8 mouse cellular contexts compared by ENCODE assay signal in the genomic region with DNA sequence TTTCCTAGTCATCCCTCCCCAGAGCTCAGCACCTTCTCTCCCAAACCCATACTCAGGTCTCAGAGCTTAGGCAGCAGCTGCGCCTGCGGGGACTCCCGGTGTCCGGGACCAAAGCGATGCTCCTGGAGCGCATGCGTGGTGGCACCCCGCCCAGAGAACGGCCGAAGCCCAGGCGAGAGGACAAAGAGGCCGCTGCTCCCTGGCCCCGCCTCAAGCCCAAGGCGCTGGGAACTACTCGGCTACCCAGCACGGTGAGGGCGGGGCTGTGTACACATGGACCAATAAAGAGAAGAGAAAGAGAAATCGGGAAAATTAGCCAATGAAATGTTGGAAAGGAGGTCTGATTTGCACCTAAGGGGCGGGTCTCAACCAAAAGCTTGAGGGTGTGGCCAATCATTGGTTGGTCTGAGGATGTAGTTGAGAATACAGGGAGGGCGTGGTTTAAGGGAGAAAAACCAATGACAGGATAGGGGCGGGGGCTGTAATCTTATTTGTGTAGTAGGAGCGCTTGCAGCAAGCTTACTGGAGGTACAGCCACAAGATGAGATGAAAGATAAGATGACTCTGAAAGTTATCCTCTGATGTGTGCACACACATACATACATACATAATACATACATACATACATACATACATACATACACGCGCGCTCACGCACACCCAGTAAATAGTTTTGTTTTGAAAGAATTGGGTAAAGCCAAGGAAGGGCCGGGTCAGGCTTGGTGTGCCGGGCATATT. TPM values are rescaled to one million over a fixed set of nuclear protein-coding genes. Genes with fewer than 3 reads are reported as not detected.
DNase-seq lines count a peak whose midpoint lies in the region; ATAC-seq and TF ChIP-seq lines count a peak whose summit lies in the region.

No protein-coding gene starts in this region.

- peak overlapping the region; percentile 66 for H3K4me3 ChIP-seq in embryonic facial prominence, embryonic 10.5 days
- peak overlapping the region; percentile 25 for H3K4me3 ChIP-seq in intestine, postnatal 0 days (ENCODE audit: low read depth, low read length)
- peak overlapping the region; percentile 64 for H3K4me3 ChIP-seq in midbrain, embryonic 10.5 days

- H3K9me3 ChIP-seq in embryonic facial prominence, embryonic 10.5 days, result no peaks in the 10 kb centered on the region
- H3K9me3 ChIP-seq in intestine, postnatal 0 days (ENCODE audit: control insufficient read depth), result no peaks in the 10 kb centered on the region
- no peaks in the 10 kb centered on the region for H3K9me3 ChIP-seq in midbrain, embryonic 10.5 days (replicated peaks)

- peak overlapping the region; percentile 56 for H3K4me2 ChIP-seq in intestine, postnatal 0 days (replicated peaks; ENCODE audit: low read depth)

- H3K27ac ChIP-seq in embryonic facial prominence, embryonic 10.5 days (replicated peaks), result peak overlapping the region; percentile 96
- peak overlapping the region; percentile 77 for H3K27ac ChIP-seq in intestine, postnatal 0 days (ENCODE audit: low read depth, low read length)
- H3K27ac ChIP-seq in midbrain, embryonic 10.5 days (replicated peaks), result peak overlapping the region; percentile 95

- H3K27me3 ChIP-seq in embryonic facial prominence, embryonic 10.5 days (replicated peaks; ENCODE audit: low read depth, poor library complexity, severe bottlenecking), result peaks cover 26% of the 10 kb centered on the region
- H3K27me3 ChIP-seq in intestine, postnatal 0 days (replicated peaks; ENCODE audit: control insufficient read depth, insufficient read depth, low read length), result peaks cover 43% of the 10 kb centered on the region; the same call in 1 of the 2 replicates
- H3K27me3 ChIP-seq in midbrain, embryonic 10.5 days (ENCODE audit: low read depth, poor library complexity, severe bottlenecking), result peaks cover 33% of the 10 kb centered on the region

- under 1% methylated on average over 28 of the region's 28 CpGs for WGBS in embryonic facial prominence, embryonic 10.5 days
- 7% methylated on average over 28 of the region's 28 CpGs for WGBS in intestine, postnatal 0 days
- WGBS in midbrain, embryonic 10.5 days, result 2% methylated on average over 28 of the region's 28 CpGs

- H3K4me1 ChIP-seq in embryonic facial prominence, embryonic 10.5 days, result peaks cover 59% of the 10 kb centered on the region
- H3K4me1 ChIP-seq in intestine, postnatal 0 days (replicated peaks; ENCODE audit: control insufficient read depth, insufficient read depth, low read length), result no peaks in the 10 kb centered on the region
- peaks cover 62% of the 10 kb centered on the region for H3K4me1 ChIP-seq in midbrain, embryonic 10.5 days

- TF ChIP-seq CTCF in intestine, postnatal 0 days (IDR thresholded peaks at IDR 0.05; ENCODE audit: low read depth), result no peak

- H3K9ac ChIP-seq in intestine, postnatal 0 days (ENCODE audit: low read depth, low read length), result peak overlapping the region; percentile 22; the same call in 1 of the 2 replicates

- no peaks in the 10 kb centered on the region for H3K36me3 ChIP-seq in embryonic facial prominence, embryonic 10.5 days (replicated peaks)
- H3K36me3 ChIP-seq in intestine, postnatal 0 days (ENCODE audit: control insufficient read depth, insufficient read depth), result no peaks in the 10 kb centered on the region
- H3K36me3 ChIP-seq in midbrain, embryonic 10.5 days, result no peaks in the 10 kb centered on the region

- intact Hi-C loops in left cerebral cortex, postnatal 36 days (cut with DNase I), result loop anchor here (5.0 kb wide), 1 partner anchor 39 kb away; the partner anchor contains the start of gene Ntn5

- ATAC-seq in granulocyte monocyte progenitor cell, adult 5-6 weeks (replicated peaks; ENCODE audit: poor library complexity, severe bottlenecking), result peak; percentile 88
- peak; percentile 82 for ATAC-seq in intestine, postnatal 0 days

- peak; percentile 96 for DNase-seq in adrenal gland, postnatal 25 days
- DNase-seq in embryonic facial prominence, embryonic 10.5 days (ENCODE audit: low spot score), result peak; percentile 98
- DNase-seq in left cerebral cortex, postnatal 36 days (ENCODE audit: low spot score in 2 of 2), result peak; percentile 88 to 92
- DNase-seq in midbrain, embryonic 10.5 days (ENCODE audit: low spot score), result peak; percentile 99
- peak; percentile 89 to 92 for DNase-seq in right cerebral cortex, postnatal 36 days (ENCODE audit: low spot score in 2 of 2)
- peak; percentile 94 to 97 for DNase-seq in urinary bladder, postnatal 4 days (ENCODE audit: low spot score in 2 of 2)

RNA-seq across cellular contexts. Expression of gene Mamstr, which starts 3.8 kb away (rescaled TPM):
- total RNA-seq in adrenal gland, postnatal 25 days (2021), result 3.5 and 4.3 TPM in 2 replicates
- 1.3 and 3.1 TPM in 2 replicates for polyA plus RNA-seq in embryonic facial prominence, embryonic 10.5 days (2016; fragmentation: Nextera tagmentation; extraction: Ambion mirVana)
- not detected in 2 replicates for total RNA-seq in granulocyte monocyte progenitor cell, adult 5-6 weeks (2014; fragmentation: Nextera tagmentation)
- total RNA-seq in granulocyte monocyte progenitor cell, adult 5-6 weeks (2017), result 0.36 TPM in 1 of 2 replicates, not detected in the other
- polyA plus RNA-seq in intestine, postnatal 0 days (2015; fragmentation: Nextera tagmentation; extraction: Ambion mirVana), result 2.8 and 3.7 TPM in 2 replicates
- total RNA-seq in left cerebral cortex, postnatal 36 days (2021), result 1 to 10 TPM; 4.1 to 5.1 TPM
- 2.1 and 3.3 TPM in 2 replicates for polyA plus RNA-seq in midbrain, embryonic 10.5 days (2016; fragmentation: Nextera tagmentation; extraction: Ambion mirVana)

RNA-seq across cellular contexts. Expression of gene Rasip1, which starts 16.3 kb away (rescaled TPM):
- total RNA-seq in adrenal gland, postnatal 25 days (2021), result 21.3 and 23.3 TPM in 2 replicates
- 6.5 and 6.8 TPM in 2 replicates for polyA plus RNA-seq in embryonic facial prominence, embryonic 10.5 days (2016; fragmentation: Nextera tagmentation; extraction: Ambion mirVana)
- total RNA-seq in granulocyte monocyte progenitor cell, adult 5-6 weeks (2014; fragmentation: Nextera tagmentation), result 0.15 TPM in 1 of 2 replicates, not detected in the other
- 0.93 TPM in 1 of 2 replicates, not detected in the other for total RNA-seq in granulocyte monocyte progenitor cell, adult 5-6 weeks (2017)
- polyA plus RNA-seq in intestine, postnatal 0 days (2015; fragmentation: Nextera tagmentation; extraction: Ambion mirVana), result 5.7 and 6.1 TPM in 2 replicates
- 1 to 10 TPM; 6.9 to 8.0 TPM for total RNA-seq in left cerebral cortex, postnatal 36 days (2021)
- 4.8 and 5.5 TPM in 2 replicates for polyA plus RNA-seq in midbrain, embryonic 10.5 days (2016; fragmentation: Nextera tagmentation; extraction: Ambion mirVana)

RNA-seq across cellular contexts. Expression of gene Izumo1, which starts 22.0 kb away (rescaled TPM):
- total RNA-seq in adrenal gland, postnatal 25 days (2021), result 0.36 TPM in 1 of 2 replicates, not detected in the other
- 0.07 and 0.10 TPM in 2 replicates for polyA plus RNA-seq in embryonic facial prominence, embryonic 10.5 days (2016; fragmentation: Nextera tagmentation; extraction: Ambion mirVana)
- not detected in 2 replicates for total RNA-seq in granulocyte monocyte progenitor cell, adult 5-6 weeks (2014; fragmentation: Nextera tagmentation)
- 0.34 TPM in 1 of 2 replicates, not detected in the other for total RNA-seq in granulocyte monocyte progenitor cell, adult 5-6 weeks (2017)
- polyA plus RNA-seq in intestine, postnatal 0 days (2015; fragmentation: Nextera tagmentation; extraction: Ambion mirVana), result 0.08 TPM in 2 replicates
- not detected for total RNA-seq in left cerebral cortex, postnatal 36 days (2021)
- 0.16 TPM in 1 of 2 replicates, not detected in the other for polyA plus RNA-seq in midbrain, embryonic 10.5 days (2016; fragmentation: Nextera tagmentation; extraction: Ambion mirVana)

RNA-seq across cellular contexts. Expression of gene Fut2, which starts 22.6 kb away (rescaled TPM):
- total RNA-seq in adrenal gland, postnatal 25 days (2021), result not detected in 2 replicates
- polyA plus RNA-seq in embryonic facial prominence, embryonic 10.5 days (2016; fragmentation: Nextera tagmentation; extraction: Ambion mirVana), result 0.07 and 0.16 TPM in 2 replicates
- 0.24 TPM in 1 of 2 replicates, not detected in the other for total RNA-seq in granulocyte monocyte progenitor cell, adult 5-6 weeks (2014; fragmentation: Nextera tagmentation)
- not detected in 2 replicates for total RNA-seq in granulocyte monocyte progenitor cell, adult 5-6 weeks (2017)
- polyA plus RNA-seq in intestine, postnatal 0 days (2015; fragmentation: Nextera tagmentation; extraction: Ambion mirVana), result 2.9 and 3.6 TPM in 2 replicates
- total RNA-seq in left cerebral cortex, postnatal 36 days (2021), result under 1 TPM in 1 of 2 experiments, not detected in 1; 0.63 TPM
- 0.05 TPM in 1 of 2 replicates, not detected in the other for polyA plus RNA-seq in midbrain, embryonic 10.5 days (2016; fragmentation: Nextera tagmentation; extraction: Ambion mirVana)

RNA-seq across cellular contexts. Expression of gene Fut1, which starts 26.5 kb away (rescaled TPM):
- not detected in 2 replicates for total RNA-seq in adrenal gland, postnatal 25 days (2021)
- polyA plus RNA-seq in embryonic facial prominence, embryonic 10.5 days (2016; fragmentation: Nextera tagmentation; extraction: Ambion mirVana), result 0.07 and 0.44 TPM in 2 replicates
- total RNA-seq in granulocyte monocyte progenitor cell, adult 5-6 weeks (2014; fragmentation: Nextera tagmentation), result not detected in 2 replicates
- not detected in 2 replicates for total RNA-seq in granulocyte monocyte progenitor cell, adult 5-6 weeks (2017)
- 0.05 and 0.23 TPM in 2 replicates for polyA plus RNA-seq in intestine, postnatal 0 days (2015; fragmentation: Nextera tagmentation; extraction: Ambion mirVana)
- not detected for total RNA-seq in left cerebral cortex, postnatal 36 days (2021)
- polyA plus RNA-seq in midbrain, embryonic 10.5 days (2016; fragmentation: Nextera tagmentation; extraction: Ambion mirVana), result not detected in 2 replicates

Comparison
In these comparisons a context has a peak if more than half of its experiments do, and no peak if none do; other contexts are left out.
1. Peak in every context shown above with its lines: DNase-seq, ATAC-seq, H3K4me3 ChIP-seq and H3K27ac ChIP-seq.
2. RNA of gene Rasip1, which starts 16.3 kb away (total RNA-seq): 21.3 to 23.3 TPM in adrenal gland, postnatal 25 days and 6.9 to 8.0 TPM in left cerebral cortex, postnatal 36 days; 0.15 to 0.93 TPM in granulocyte monocyte progenitor cell, adult 5-6 weeks; every median in the first group is over 4 times any median in the second.